ENCODE assay signal across 8 mouse cellular contexts in genomic region chrX:163827461-163827860, GRCm38 (mm10).
DNase-seq lines count a peak whose midpoint lies in the region; ATAC-seq and TF ChIP-seq lines count a peak whose summit lies in the region.
"Had no signal": no experiment of that assay in that cellular context is flagged by ENCODE, and none has a peak within 500 bp of the region (broad histone marks: within the 10 kb centered on the region; RNA-seq: fewer than 3 reads in every experiment).

No protein-coding gene starts in this region.

- H3K9ac ChIP-seq in CH12.LX (ENCODE audit: insufficient read depth, low read depth), result no peak overlapping the region
- no peak overlapping the region for H3K9ac ChIP-seq in intestine, embryonic 16.5 days (ENCODE audit: low read depth, low read length)

- 0 out of 4 replicates have a peak, but pooled peaks cover 0 to 2% of the 10 kb centered on the region in 2 experiments for H3K4me1 ChIP-seq in CH12.LX (ENCODE audit: control insufficient read depth in 1 of 2, insufficient read depth in 2 of 2)
- H3K4me1 ChIP-seq in intestine, embryonic 16.5 days (ENCODE audit: control insufficient read depth, insufficient read depth, low read length), result no peaks in the 10 kb centered on the region

- no peaks in the 10 kb centered on the region for H3K36me3 ChIP-seq in CH12.LX (replicated peaks in 1 of 2; ENCODE audit: control insufficient read depth in 1 of 2, insufficient read depth in 1 of 2, low read length in 1 of 2)
- no peaks in the 10 kb centered on the region for H3K36me3 ChIP-seq in intestine, embryonic 16.5 days (ENCODE audit: control insufficient read depth, insufficient read depth, low read length)

- no peaks in the 10 kb centered on the region for H3K79me2 ChIP-seq in CH12.LX (replicated peaks; ENCODE audit: control insufficient read depth, extremely low read depth, insufficient read depth, poor library complexity, severe bottlenecking)

- dilution Hi-C loops in CH12.LX (cut with MboI; ENCODE audit: extremely low pct_ligation_motif_present, extremely low pct_unique_long_range_greater_than_20kb, low sequenced_read_pairs), result no loop called here

- in situ Hi-C loops in CH12.LX (cut with MboI; ENCODE audit: low pct_ligation_motif_present, low pct_unique_long_range_greater_than_20kb, low sequenced_read_pairs), result no loop called here

- no peak for TF ChIP-seq EP300 in CH12.LX (IDR thresholded peaks at IDR 0.05; ENCODE audit: low read length)

- no peak for ATAC-seq in intestine, embryonic 16.5 days

- TF ChIP-seq CTCF in CH12.LX (conservative IDR thresholded peaks at IDR 0.05 in 1 of 2, IDR thresholded peaks at IDR 0.05 in 1 of 2; ENCODE audit: low read depth in 2 of 2, low read length in 2 of 2), result peak in 1 of 2 experiments; percentile 66; a peak in 2 of 4 replicates

- H3K9me3 ChIP-seq in CH12.LX (replicated peaks; ENCODE audit: low read length), result no peaks in the 10 kb centered on the region
- no peaks in the 10 kb centered on the region for H3K9me3 ChIP-seq in intestine, embryonic 16.5 days (ENCODE audit: control insufficient read depth, low read length)

- DNase-seq in kidney, adult 9 months, result peak; percentile 1
- no peak for DNase-seq in kidney, adult 18-20 months
- DNase-seq in A20 (ENCODE audit: low read depth, low spot score) (peak; percentile 61), CH12.LX (ENCODE audit: extremely low read depth) (peak; percentile 34)
- DNase-seq in lung, postnatal 25 days (ENCODE audit: low spot score), result peak; percentile 1
- no peak for DNase-seq in frontal cortex, postnatal 10 days (ENCODE audit: low spot score in 2 of 2)

- TF ChIP-seq RAD21 in CH12.LX (IDR thresholded peaks at IDR 0.05; ENCODE audit: low read depth, low read length), result peak; percentile 70

- no peak overlapping the region for H3K4me3 ChIP-seq in CH12.LX (replicated peaks in 1 of 3; ENCODE audit: low read depth in 2 of 3, low read length in 2 of 3, poor library complexity in 1 of 3)
- H3K4me3 ChIP-seq in intestine, embryonic 16.5 days (ENCODE audit: low read length), result no peak overlapping the region
- H3K4me3 ChIP-seq: myocyte had no signal

- no peak overlapping the region for H3K27ac ChIP-seq in CH12.LX (ENCODE audit: insufficient read depth, low read depth)
- no peak overlapping the region for H3K27ac ChIP-seq in intestine, embryonic 16.5 days (ENCODE audit: low read length)

- WGBS in intestine, embryonic 16.5 days, result 57% methylated on average over 3 of the region's 3 CpGs

- no peak overlapping the region for H3K4me2 ChIP-seq in CH12.LX (ENCODE audit: insufficient read depth, low read depth, poor library complexity, severe bottlenecking)
- H3K4me2 ChIP-seq in intestine, embryonic 16.5 days (ENCODE audit: low read depth, low read length), result no peak overlapping the region

- TF ChIP-seq POLR2A in CH12.LX (IDR thresholded peaks at IDR 0.05; ENCODE audit: low read depth, low read length), result no peak

- H3K27me3 ChIP-seq in CH12.LX (replicated peaks), result no peaks in the 10 kb centered on the region
- H3K27me3 ChIP-seq in intestine, embryonic 16.5 days (replicated peaks; ENCODE audit: control insufficient read depth, insufficient read depth, low read length), result no peaks in the 10 kb centered on the region

TF ChIP-seq in CH12.LX, 34 proteins besides CTCF, POLR2A, EP300 and RAD21:
- TF ChIP-seq SMC3 (IDR thresholded peaks at IDR 0.05; ENCODE audit: low read depth, low read length) (peak; percentile 73), GABPA (IDR thresholded peaks at IDR 0.05; ENCODE audit: insufficient replicate concordance, low read depth, low read length) (no peak)
TF ChIP-seq in CH12.LX: peak in this region for 1.

Comparison
In these comparisons a context has a peak if more than half of its experiments do, and no peak if none do; other contexts are left out.
1. DNase-seq: peak in kidney, adult 9 months (single experiment), A20 (single experiment), CH12.LX (single experiment) and lung, postnatal 25 days (single experiment); none in kidney, adult 18-20 months (single experiment) and frontal cortex, postnatal 10 days (0 of 2).